Mouse (Mus musculus) left cerebral cortex, adult 9 months (tissue): ENCODE measurements around the gene Ccr5.
"Not testable (repeated sequence)": the region's sequence is repeated elsewhere in the genome, so short reads cannot be mapped to it uniquely, and the experiment has no call there.

Source experiments
- DNase-seq, 2 experiments: peaks; one replicate each; pipeline ENCODE4 v3.0.0; 2022; ENCODE audit warnings: low spot score in 2 of 2

Ccr5 gene

GRCm38 (mm10) chr9:124121387-124122184 lies at the start of gene Ccr5:
Gene Ccr5 (plus strand): TSS chr9:124121543.
- no peak for DNase-seq

DNA sequence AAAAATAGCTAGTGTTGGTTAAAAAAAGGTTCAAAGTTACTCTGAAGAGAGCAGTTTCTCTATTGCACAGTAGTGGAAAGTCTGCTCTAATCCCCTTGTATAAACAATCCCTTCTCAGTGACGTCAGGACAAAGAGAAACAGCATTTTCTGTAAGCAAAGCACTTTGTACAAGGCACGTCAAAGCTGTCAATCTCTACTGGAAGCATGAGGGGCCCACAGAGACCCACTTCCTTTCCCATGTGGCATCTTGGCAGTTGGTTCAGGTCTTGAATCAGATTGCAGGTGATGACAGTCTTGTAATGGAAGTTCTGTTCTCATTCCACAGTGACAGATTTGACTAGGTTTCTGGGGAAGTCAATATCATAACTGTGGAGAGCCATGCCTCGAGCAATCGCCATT lies 41.5 kb upstream of the Ccr5 start:
- DNase-seq, result no peak

DNA sequence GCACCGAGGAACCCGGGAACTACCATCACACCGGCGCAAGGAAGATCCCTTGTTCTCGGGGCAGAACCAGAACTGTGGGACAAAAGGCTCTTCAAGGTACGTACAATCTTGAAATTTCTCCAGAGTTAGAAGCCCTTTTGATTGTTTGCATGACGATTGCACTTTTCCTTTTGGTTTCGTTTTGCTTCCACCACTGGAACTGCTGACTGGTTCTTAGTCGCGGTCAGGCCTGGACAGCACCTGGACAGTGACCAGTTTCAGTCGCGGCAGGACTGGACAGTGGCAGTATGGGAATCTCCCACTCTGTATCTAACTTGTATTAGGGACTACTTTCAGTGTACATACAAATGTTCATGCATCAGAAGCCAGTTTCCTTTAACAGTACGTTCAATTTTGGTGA lies 40.9 kb upstream of the Ccr5 start:
- DNase-seq, result not testable (repeated sequence)

DNA sequence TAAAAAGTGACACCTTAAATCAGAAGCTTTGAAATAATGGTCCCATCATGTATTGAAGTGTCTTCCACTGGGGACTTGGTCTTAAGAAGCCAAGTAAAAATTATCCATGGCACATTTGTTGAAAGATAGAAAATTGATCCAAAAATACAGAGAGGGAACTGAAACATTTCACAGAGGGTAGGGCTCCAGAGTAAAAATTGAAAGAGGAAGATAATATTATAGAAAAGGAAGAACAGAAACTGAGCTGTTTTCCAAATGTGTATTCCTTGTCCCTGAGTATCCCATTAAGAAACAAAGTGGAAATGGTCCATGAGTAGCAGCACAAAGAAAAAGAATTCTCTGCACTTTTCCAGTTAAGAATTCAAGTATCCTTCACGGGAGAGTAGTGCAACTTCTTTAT lies 30.9 kb upstream of the Ccr5 start:
- DNase-seq, result no peak

GRCm38 (mm10) chr9:124099127-124099526 lies 22.2 kb upstream of the Ccr5 start:
- no peak for DNase-seq

- no peak for DNase-seq
These were observed 21.0 kb upstream of the Ccr5 start for GRCm38 (mm10) chr9:124100357-124100756.

- DNase-seq, result no peak
These were observed 19.6 kb upstream of the Ccr5 start, which contains the start of gene Ccr2 for GRCm38 (mm10) chr9:124101723-124102122. Gene Ccr2 (plus strand): TSS chr9:124101950.

DNA sequence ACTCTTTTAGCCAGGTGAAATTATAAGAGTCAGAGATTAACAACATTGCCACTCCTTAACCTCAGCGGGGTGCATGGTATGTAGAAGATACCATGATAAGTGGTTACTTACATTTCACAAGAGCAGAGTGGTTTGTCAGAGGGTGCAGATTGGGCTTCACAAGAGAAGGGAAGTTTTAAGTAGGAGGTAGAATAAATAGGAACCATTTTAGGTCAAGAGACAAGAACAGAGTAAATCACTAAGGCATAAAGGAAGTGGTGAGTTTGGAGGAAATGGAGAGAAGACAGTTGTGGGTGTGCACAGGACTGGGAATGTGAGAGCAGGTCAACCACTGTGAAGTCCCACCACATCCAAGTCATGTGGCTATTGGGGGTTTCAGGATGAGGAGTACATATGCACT lies 18.1 kb upstream of the Ccr5 start:
- no peak for DNase-seq

DNA sequence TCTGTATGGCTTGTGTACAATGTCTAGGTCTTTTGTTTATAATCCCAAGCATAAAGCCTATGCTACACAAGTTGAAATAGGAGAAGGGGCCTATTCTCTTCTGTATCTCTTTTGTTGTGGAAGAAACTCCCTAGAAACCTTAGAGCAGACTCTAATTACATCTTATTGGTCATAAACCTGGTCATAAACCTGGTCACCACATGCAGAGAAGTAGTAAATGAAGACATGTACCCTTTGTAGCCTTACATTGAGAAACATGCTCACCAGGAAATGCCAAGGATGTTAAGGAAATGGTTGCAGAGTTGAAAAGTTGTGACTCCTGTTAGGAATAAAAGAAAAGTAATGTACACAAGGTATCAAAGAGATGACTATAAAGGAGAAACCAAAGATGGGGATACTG lies 16.1 kb upstream of the Ccr5 start:
- DNase-seq, result no peak

DNA sequence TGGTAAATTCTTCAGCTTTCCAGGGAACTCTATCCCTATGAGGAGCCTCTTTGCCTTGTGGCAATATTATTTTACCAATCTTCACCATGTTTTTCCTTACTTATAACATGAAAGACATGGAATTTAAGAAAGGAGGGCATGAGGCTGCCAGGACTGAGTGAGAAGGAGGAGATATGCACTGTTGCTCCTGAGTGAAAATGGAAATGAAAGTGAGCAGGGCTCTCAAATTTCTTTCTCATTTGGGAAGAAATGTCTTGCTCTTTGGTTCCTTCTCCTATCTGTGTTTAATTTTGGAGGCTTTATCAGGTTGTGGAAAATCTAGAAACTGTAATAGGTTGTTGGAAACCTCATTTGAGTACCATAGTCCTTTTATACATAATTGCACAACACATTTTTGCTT lies 14.1 kb upstream of the Ccr5 start:
- no peak for DNase-seq

DNA sequence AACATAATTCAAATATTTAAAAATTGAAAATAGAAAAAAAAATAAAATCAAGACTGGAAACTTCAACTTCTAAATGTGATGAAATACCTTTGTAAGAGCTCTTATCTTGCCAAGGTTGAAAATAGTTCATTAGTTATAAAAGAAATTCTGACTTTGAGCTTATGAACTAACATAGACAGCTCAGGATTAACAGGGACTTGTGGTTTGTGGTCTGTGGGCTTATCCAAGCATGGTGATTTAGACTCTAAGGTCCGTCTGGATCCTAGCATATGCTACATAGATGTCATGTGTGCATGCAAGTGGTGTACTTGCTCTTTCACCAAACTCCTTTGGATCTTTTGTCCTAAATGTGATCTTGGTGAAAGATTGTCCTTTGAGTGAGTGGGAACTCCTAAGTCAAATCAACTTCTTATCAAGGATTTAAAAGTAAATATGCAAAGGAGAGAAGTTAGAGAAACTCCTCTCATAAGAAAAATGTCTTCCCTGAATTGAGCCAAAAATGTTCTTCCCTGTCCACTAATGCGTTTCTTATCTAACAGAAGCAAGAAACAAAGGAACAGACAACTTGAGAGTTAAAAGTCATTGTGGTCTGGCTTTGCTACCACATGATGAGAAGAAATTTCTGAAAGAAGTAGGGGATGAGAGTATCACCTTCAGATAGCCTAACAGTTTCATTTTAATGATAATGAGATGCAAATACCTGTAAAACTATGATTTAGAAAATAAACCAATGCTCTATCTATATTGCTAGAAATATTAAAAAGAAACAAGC lies 12.8 kb upstream of the Ccr5 start:
- DNase-seq, result no peak

GRCm38 (mm10) chr9:124111997-124112396 lies 9.3 kb upstream of the Ccr5 start:
- DNase-seq, result no peak

DNA sequence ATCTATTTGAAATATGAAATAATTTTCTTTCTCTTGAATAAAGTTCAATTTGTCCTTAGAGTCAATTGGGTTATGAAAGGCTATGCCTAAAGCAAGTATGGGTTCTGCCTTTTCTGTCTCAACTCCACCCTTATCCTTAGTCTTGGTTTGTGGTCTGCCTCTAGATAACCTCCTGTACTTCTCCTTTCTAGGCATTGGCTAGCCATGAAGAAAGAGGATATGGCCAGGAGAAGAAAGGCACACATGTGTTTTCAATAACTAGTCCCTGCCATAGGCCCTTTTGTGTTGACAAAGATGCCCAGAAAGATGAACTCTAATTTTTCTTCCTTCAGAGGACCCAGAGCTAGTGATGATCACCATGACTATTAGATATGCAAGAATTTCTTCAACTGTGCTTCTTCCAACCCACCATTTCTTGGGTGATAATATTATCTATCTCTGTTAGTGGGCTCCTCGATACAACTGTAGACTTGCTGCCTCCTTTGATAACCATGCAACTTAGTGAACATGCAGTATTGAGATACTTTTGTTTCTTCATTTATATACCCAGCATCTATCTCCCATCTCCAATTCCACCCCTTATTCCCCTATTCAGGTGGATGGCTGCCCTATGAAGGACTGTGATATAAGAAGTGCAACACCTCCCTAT lies 8.6 kb upstream of the Ccr5 start:
- no peak for DNase-seq

GRCm38 (mm10) chr9:124113777-124114176 lies 7.6 kb upstream of the Ccr5 start:
- DNase-seq, result no peak

DNA sequence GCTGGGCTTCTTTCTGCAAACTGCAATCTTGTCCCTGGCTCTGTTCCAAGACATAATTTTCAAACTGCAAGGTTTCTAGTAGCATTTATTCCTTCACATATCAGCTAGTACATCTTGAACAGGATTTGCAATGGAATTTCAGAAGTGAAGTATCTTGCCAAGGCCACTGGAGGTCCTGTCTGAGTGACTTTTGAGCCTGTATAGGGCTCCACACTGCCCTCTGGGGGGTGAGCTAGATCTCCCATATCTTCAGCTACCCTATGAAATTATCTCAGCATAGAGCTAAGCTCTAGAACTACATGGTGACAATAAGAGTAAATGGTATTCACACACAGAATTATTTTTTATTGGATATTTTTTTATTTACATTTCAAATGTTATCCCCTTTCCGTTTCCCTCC lies 2.9 kb upstream of the Ccr5 start:
- no peak for DNase-seq

DNA sequence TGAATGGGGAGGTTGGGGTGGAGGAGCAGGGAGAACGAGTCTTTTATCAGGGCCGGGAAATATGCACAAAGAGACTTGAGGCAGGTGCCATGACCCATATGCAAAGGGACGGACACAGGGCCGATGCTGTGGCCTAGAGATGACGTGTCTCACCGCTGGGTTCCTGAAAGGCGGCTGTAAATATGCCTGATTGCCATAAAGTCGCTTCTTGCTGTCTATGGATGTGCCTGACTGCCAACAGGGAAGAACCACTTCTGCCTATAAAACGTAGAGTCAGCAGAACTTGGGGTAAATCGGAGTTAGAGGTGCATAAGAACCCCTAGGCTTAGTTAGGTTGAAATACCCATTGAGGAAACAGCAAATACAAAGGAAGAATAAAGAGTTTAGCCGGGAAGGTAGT lies 4.2 kb downstream of the Ccr5 start:
- DNase-seq, result no peak

DNA sequence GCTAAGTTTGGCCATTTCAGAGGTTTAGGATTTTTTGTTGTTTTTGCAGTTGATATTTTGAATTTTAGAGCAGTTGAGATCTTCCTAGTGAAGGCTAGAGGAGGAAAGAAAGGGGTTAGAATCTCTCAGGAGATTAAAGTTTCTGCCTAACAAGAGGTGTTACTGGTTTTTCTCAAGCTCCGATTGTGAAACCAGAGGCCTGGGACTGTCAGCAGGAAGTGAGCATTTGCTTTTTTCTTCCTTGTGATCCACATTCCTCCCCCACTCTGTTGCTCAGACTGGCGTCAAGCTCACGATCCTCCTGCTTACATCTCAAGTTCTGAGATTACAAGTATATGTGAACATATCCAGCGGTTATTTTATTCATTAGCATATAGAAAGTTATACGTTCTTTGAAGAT lies 5.0 kb downstream of the Ccr5 start:
- DNase-seq, result no peak

- no peak for DNase-seq
These were observed 6.1 kb downstream of the Ccr5 start for GRCm38 (mm10) chr9:124127412-124127811.

GRCm38 (mm10) chr9:124128379-124128778 lies 7.0 kb downstream of the Ccr5 start:
- DNase-seq, result peak in 1 of 2 experiments; percentile 63

GRCm38 (mm10) chr9:124132899-124133298 lies 11.6 kb downstream of the Ccr5 start:
- DNase-seq, result not testable (repeated sequence)

- DNase-seq, result not testable (repeated sequence)
These were observed 13.6 kb downstream of the Ccr5 start for GRCm38 (mm10) chr9:124134919-124135318.

- no peak for DNase-seq
These were observed 16.3 kb downstream of the Ccr5 start for GRCm38 (mm10) chr9:124137619-124138018.
